Mouse (Mus musculus): ENCODE data around the gene Ktn1.
A peak's percentile ranks its signal among the peaks of the same experiment; 100 is the strongest.

Ktn1 gene

GRCm38 (mm10) chr14:47665061-47665778 lies 17.0 kb downstream of the Ktn1 start:
- no peak for DNase-seq (ENCODE audit: low spot score)

GRCm38 (mm10) chr14:47668096-47668495 lies 19.8 kb downstream of the Ktn1 start:
- DNase-seq (ENCODE audit: low spot score) = no peak

GRCm38 (mm10) chr14:47682886-47683285 lies 34.6 kb downstream of the Ktn1 start:
- DNase-seq (ENCODE audit: low spot score) = no peak

- DNase-seq (ENCODE audit: low spot score) = no peak
Measured at GRCm38 (mm10) chr14:47684579-47684978, 36.3 kb downstream of the Ktn1 start.

GRCm38 (mm10) chr14:47699126-47699525 lies 50.9 kb downstream of the Ktn1 start:
- DNase-seq (ENCODE audit: low spot score) = no peak

- DNase-seq (ENCODE audit: low spot score) = no peak
Measured at GRCm38 (mm10) chr14:47709546-47709945, 61.3 kb downstream of the Ktn1 start.

GRCm38 (mm10) chr14:47715771-47716170 lies 67.5 kb downstream of the Ktn1 start:
- no peak for DNase-seq (ENCODE audit: low spot score)

- no peak for DNase-seq (ENCODE audit: low spot score)
Measured at GRCm38 (mm10) chr14:47717916-47718606, 69.8 kb downstream of the Ktn1 start.

GRCm38 (mm10) chr14:47720023-47720422 lies 71.8 kb downstream of the Ktn1 start:
- no peak for DNase-seq (ENCODE audit: low spot score)

- DNase-seq (ENCODE audit: low spot score) = no peak
Measured at GRCm38 (mm10) chr14:47723035-47723434, 74.8 kb downstream of the Ktn1 start.

GRCm38 (mm10) chr14:47728594-47728993 lies 80.3 kb downstream of the Ktn1 start:
- no peak for DNase-seq (ENCODE audit: low spot score)

GRCm38 (mm10) chr14:47735354-47735753 lies 87.1 kb downstream of the Ktn1 start:
- DNase-seq (ENCODE audit: low spot score) = no peak

GRCm38 (mm10) chr14:47736471-47736870 lies 88.2 kb downstream of the Ktn1 start:
- no peak for DNase-seq (ENCODE audit: low spot score)

- DNase-seq (ENCODE audit: low spot score) = no peak
Measured at GRCm38 (mm10) chr14:47740316-47740996, 92.2 kb downstream of the Ktn1 start.

GRCm38 (mm10) chr14:47741046-47741445 lies 92.8 kb downstream of the Ktn1 start:
- DNase-seq (ENCODE audit: low spot score) = no peak

GRCm38 (mm10) chr14:47742674-47743073 lies 94.4 kb downstream of the Ktn1 start:
- no peak for DNase-seq (ENCODE audit: low spot score)

- no peak for DNase-seq (ENCODE audit: low spot score)
Measured at GRCm38 (mm10) chr14:47745086-47745485, 96.8 kb downstream of the Ktn1 start.

- DNase-seq (ENCODE audit: low spot score) = peak; percentile 20
Measured at GRCm38 (mm10) chr14:47747536-47747935, 99.3 kb downstream of the Ktn1 start.

- no peak for DNase-seq (ENCODE audit: low spot score)
Measured at GRCm38 (mm10) chr14:47748714-47749113, 100.5 kb downstream of the Ktn1 start.

GRCm38 (mm10) chr14:47751422-47752205 lies 103.4 kb downstream of the Ktn1 start:
- peak; percentile 69 for DNase-seq (ENCODE audit: low spot score)

GRCm38 (mm10) chr14:47753561-47753960 lies 105.3 kb downstream of the Ktn1 start:
- peak; percentile 35 for DNase-seq (ENCODE audit: low spot score)

- no peak for DNase-seq (ENCODE audit: low spot score)
Measured at GRCm38 (mm10) chr14:47754253-47754897, 106.1 kb downstream of the Ktn1 start.
